Mouse (Mus musculus): Measurements from ENCODE around the gene Gstt2. TPM values are rescaled to one million over a fixed set of nuclear protein-coding genes. Genes with fewer than 3 reads are reported as not detected.
A peak's percentile ranks its signal among the peaks of the same experiment; 100 is the strongest.
"Not testable (repeated sequence)": the region's sequence is repeated elsewhere in the genome, so short reads cannot be mapped to it uniquely, and the experiment has no call there.

The Gstt2 gene
- total RNA-seq, 2 experiments from 2014 or later: 4.0 to 5.5 TPM

DNA sequence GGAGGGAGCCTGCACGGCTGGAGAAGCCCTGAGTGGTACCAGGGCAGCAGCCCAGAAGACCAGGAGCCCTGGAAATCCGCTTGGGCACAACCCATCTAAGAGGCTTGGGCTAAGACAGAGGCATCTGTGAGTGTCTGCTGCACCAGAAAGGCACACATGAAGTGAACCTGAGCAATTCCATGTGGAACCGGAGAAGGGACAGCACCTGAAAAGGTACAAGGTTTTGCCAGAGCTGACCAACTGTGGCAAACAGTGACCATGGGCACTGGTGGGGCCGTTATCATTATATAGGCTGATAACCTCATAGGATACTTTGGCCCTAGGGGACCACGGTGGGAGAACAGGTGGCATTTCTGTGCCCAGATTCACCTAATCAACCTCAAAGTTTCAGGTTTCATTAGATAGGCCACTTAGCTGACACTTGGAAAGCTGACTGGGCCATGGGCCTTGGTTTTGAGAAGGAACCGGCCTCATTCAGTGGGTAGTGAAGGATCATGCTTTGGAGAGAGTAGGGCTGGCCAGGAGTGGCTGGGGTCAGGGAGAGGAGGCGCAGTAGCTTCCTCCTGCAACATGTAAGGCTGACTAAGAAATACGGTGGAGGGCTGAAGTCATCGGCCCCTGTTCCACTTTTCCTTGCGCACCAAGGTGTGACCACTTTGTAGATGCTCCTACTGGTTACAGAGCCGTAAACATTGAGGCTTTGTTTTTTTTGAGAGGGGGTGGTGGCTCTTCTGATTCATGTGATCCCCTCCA, 19.1 kb upstream of the Gstt2 start:
- no peak for DNase-seq (ENCODE audit: low spot score in 2 of 2)
- intact Hi-C loops (cut with DNase I): no loop called here

DNA sequence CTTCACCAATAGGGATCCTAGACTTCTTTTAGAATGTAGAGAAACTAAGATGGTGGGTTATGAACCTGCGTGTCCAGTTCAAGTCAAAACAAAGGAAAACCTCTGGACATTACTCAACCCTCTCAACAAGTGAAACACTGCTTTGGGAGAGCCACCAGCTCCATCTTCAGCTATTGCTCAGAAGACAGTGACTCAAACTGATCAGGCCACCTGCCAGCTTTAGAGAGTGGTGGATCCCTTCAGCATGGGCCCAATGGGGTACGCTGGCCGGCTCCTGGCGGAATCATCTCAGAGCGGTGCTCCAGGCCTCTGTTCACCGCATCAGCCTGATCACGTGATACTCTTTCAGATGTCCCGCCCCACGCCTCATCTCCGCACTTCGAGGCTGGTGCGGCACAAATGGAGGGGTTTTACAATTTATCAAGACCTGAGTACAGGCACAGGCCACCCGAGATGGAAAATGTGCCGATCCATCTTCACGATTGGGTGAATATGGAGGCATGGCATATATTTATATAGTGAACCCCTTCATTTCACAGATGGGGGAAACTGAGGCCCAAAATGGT, 18.3 kb upstream of the Gstt2 start:
- peak in 1 of 2 experiments; percentile 51 for DNase-seq (ENCODE audit: low spot score in 2 of 2)
- intact Hi-C loops (cut with DNase I): no loop called here

DNA sequence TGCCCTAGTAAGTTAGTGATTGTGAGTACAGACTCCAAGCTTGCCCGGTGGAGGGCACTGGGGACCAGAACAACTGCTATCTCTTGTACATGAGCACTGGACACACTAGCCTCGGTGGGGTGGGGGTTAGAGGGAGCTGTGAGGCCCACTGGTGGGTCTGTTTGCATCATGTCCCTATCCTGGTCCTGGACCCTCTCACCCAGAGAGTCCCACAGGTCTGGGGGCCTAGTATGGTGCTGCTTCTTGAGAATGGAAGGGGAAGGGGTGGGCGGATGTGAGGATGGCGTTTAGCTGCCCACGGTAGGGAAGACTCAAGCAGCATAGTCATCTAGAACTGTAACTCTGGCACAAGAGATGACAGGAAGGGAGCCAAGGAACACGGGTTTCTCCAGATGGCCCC, 17.6 kb upstream of the Gstt2 start:
- no peak for DNase-seq (ENCODE audit: low spot score in 2 of 2)
- intact Hi-C loops (cut with DNase I): loop anchor here (5.0 kb wide), 3 partner anchors 92 to 267 kb away; partner anchors contain the start of genes Cabin1 and Ggt5

DNA sequence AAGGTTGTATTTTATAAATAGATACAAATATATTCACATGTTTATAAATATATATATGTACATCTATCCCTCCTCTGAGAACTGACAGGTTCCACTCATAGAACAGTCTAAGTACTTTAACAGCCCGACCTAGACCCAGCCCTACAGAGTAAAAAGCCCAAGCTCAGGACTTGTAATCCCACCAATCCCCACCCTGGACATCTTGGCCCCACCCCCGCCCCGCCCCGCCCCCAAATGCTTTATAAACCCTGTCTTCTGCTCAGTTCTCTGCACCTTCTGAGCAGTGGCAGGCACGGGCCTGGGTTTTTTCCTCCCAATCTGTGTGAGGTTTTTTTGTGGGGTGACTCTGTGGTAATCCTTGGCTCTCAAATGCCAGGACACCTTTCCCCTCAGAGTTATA, 16.9 kb upstream of the Gstt2 start:
- DNase-seq (ENCODE audit: low spot score in 2 of 2): no peak
- intact Hi-C loops (cut with DNase I): loop anchor here (5.0 kb wide), 3 partner anchors 92 to 267 kb away; partner anchors contain the start of genes Cabin1 and Ggt5

DNA sequence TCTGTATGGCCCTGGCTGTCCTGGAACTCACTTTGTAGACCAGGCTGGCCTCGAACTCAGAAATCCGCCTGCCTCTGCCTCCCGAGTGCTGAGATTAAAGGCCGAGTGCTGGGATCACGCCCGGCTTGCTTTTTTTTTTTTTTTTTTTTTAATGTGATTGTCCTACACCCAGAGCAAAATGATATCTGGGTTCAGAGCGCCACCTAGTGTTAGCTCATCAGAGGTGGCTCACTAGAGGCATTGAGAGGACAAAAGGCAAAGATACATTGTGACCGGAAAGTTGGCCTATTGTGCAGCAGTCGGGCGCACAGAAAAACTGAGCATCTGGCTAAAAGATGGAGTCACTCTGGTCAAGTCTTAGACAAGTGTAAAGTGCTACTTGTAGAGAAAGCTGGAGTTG, 16.2 kb upstream of the Gstt2 start:
- peak; percentile 82 to 89 for DNase-seq (ENCODE audit: low spot score in 2 of 2)
- intact Hi-C loops (cut with DNase I): loop anchor here (1.0 to 5.0 kb wide), 4 partner anchors 91 to 266 kb away; partner anchors contain the start of genes Cabin1 and Ggt5

DNA sequence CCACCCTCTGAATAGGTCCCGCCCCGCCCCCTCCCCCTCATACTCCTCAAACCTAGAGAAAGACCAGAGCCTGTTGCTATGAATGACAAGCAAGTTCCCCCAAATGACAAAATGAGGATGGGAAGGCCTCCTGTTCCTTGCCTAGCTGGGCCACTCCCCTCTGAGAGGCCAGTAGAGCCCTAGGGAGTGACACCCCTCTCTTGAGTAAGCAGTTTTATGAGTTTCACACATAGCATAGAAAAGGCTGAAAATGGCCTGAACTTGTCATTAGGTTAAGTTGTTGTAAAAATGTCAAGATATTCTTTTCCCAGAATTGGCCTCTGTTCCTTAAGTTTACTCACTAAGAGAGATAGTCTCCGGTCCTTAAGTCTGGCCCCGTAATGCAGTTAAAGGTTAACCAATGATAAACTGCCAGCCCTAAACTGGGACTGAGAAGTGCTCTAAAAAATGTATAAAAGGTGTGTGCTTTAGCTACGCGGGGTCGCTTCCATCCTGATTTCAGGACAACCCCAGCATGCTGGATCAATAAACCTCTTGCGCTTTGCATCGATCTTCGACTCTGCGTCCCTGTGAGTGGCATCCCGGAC, 15.4 kb upstream of the Gstt2 start:
- DNase-seq (ENCODE audit: low spot score in 2 of 2): no peak
- intact Hi-C loops (cut with DNase I): loop anchor here (1.0 to 5.0 kb wide), 4 partner anchors 90 to 265 kb away; partner anchors contain the start of genes Cabin1 and Ggt5

DNA sequence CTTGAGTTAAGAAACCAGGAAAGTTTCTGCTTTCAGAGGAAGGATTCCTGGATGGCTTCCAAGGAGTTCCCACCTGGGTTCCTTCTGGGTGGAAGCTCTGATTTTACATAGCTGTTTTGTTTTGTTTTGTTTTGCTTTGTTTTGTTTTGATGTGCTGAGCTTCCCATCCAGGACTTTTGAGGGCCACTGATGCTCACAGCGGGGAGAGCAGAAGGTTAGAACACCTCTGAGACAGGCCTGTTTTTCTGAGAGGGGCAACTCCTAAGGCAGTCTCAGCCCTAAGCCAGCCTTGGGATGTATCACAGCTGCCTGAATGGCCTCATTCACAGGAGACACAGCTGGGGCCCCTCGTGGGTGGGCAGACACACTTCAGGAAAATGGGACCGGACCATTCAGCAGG, 14.5 kb upstream of the Gstt2 start:
- DNase-seq (ENCODE audit: low spot score in 2 of 2): no peak
- intact Hi-C loops (cut with DNase I): loop anchor here (5.0 kb wide), 3 partner anchors 89 to 264 kb away; partner anchors contain the start of genes Cabin1 and Ggt5

DNA sequence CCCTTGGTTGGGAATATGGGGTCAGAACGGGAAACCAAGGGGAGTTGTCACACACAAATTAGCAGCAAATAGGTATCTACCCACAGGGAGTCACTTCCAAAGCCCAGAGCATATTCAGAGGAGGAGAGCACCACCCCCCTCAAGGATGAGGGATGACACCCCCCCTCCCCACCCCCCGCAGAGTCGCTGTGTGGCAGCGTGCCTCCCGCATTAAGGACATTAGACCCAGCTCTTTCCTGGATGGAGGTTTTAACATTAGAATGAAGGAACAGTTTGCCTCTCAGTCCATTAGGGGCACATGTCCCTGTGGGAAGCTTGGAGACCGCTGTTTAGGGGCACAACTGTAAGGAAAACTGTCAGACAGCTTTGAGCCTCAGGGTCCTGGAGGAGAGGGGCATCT, 13.9 kb upstream of the Gstt2 start:
- intact Hi-C loops (cut with DNase I): loop anchor here (5.0 kb wide), 3 partner anchors 89 to 264 kb away; partner anchors contain the start of genes Cabin1 and Ggt5
- no peak for DNase-seq (ENCODE audit: low spot score in 2 of 2)

DNA sequence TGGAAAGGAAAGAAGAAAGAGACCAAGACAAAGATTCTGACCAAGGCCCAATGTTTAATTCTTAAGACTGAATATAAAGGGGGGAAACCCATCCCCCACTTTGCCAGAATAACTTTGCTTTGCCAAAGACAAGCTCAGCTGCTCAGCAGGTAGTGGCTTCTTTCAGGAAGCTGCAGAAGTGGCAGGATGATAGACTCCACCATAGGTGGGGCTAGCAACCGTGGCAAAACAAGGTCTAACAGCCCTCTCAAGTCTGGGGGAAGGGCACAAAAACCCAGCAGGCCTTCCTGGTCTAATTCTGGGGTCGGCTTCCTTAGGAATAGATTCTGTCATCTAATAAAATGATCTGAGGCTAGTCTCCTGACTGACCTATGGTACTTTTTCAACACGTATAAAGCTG, 11.2 kb upstream of the Gstt2 start:
- no peak for DNase-seq (ENCODE audit: low spot score in 2 of 2)
- intact Hi-C loops (cut with DNase I): no loop called here

DNA sequence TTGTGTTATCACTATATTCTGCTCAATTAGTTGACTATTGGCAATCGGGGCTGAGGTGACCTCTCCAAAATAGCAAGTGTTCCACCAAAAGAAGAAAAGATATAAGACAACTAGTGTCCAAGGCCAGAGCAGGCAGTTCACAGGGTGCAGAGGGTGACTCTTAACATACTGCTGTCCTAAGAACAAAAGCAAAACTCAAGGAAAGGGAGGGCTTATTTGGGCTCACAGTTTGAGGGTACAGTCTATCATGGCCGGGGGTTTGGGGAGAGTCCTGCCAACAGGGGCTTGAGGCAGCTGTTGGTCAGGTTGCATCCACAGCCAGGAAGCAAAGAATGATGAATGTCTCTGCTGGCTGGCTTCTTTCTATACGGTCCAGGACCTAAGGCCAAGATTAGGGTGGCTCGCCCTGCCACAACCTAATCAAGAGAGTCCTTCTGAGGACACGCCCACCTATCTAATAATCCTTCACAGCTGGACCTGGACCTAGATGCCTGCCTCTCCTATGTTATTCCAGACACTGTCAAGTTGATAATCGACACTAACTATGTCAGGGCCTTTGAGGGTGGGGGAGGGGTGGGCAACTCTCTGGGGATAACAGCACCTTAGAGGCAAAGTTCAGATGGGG, 8.2 kb upstream of the Gstt2 start:
- intact Hi-C loops (cut with DNase I): no loop called here
- DNase-seq (ENCODE audit: low spot score in 2 of 2): no peak

DNA sequence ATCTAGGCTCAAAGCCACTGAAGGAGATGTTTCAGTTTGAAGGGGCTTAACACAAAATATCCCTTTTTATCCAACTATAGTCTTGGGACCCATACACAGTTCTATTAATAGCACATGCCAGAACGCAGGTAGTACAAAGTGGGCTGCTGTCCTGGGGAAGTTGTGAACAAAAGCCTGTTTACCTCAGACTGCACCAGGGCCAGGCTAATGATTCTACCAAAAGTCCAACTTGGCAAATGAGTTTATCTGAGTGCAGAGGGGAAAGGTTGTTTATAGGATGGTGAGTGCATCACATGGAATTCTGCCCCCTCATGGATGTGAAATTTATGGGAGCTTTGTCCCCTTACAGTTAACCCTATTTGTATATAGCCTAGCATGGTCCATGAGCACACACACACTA, 7.6 kb upstream of the Gstt2 start:
- intact Hi-C loops (cut with DNase I): no loop called here
- no peak for DNase-seq (ENCODE audit: low spot score in 2 of 2)

DNA sequence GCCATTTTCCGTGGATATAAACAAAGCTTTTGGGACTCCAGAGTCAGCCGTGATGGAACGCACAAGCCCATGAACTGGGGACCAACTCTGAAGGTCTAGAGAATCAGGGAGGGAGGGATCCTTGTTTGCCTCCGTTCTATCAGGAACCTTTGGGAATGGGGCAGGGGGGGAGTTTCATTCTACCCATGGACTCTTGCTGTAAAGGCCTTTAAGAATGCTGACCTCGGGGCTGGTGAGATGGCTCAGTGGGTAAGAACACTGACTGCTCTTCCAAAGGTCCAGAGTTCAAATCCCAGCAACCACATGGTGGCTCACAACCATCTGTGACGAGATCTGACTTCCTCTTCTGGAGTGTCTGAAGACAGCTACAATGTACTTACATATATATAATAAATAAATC, 6.7 kb upstream of the Gstt2 start:
- DNase-seq (ENCODE audit: low spot score in 2 of 2); intact Hi-C loops (cut with DNase I): not testable (repeated sequence)

DNA sequence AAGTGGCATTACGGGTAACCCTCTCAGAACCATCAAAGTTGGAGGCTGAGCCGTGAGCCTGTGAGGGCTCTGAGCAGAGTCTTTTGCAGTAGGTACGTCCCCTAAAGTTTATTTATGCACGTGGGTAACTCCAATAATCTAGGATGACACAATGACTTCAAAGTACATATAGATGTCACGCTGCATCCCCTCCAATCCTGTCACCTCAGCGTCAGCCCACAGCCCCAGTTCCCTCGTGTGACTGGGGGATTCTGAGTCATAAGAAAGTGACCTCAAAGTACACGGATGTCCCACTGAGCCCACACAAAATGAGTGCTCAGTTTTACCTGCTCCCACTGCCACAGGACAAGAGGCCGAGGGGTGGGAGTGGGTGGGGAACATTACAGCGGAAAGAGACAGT, 1.9 kb upstream of the Gstt2 start:
- intact Hi-C loops (cut with DNase I): no loop called here
- DNase-seq (ENCODE audit: low spot score in 2 of 2): no peak

DNA sequence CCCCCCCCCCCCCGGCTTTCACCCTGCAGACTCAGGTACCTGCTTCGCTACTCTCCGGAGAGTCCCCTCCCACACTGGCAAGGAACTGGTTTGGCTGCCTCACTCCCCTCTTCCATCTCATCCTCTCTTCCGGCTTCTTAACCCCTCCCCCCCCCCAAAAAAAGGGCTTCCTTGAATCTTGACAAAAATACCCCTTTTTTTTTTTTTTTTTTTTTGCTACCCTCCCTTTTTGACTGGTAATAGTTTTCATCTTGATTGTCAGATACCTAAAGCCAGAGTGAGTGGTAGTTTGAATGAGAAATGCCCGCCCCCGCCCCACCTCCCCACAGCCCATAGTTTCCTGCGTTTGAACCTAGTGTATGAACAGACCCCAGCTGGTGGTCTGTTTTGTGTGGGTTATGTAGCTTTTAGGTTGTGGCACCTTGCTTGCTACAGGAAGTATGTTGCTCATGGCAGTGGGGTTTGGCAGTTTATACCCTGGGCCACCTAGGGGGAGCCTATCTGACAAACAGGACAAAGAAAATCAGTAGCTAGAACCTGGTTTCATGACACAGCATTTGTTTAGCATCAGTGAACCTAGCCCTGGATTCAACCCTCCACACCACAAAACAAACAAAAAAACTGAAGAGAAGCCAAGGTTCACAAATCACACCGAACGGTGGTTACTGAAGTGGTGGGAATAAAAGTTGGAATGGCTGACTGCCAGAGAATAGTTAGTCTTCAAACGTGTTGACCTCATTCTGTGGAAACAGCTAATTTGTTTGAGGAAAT, 1.3 kb downstream of the Gstt2 start:
- intact Hi-C loops (cut with DNase I): loop anchor here (2.0 kb wide), 1 partner anchor 71 kb away; the partner anchor contains the start of gene Cabin1
- DNase-seq (ENCODE audit: low spot score in 2 of 2): no peak

DNA sequence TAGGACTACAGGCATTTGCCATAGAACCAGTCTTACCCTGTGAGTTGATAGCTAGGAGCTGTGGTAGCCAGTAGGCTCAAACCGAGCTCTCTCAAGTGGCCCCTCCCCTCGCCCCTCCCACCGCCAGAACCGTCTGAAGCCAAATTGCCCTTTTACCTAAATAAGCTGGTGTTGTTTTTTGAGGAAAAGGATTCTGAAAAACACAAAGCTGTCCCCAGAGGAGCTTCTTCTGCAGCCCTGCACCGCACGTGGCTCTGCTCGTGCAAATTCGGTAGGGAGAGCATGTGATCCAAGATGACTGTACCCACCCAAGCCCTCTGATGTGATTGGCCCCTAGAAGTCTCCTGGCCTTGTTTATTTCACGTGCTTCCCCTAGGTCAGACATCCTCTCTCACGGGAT, 1.9 kb downstream of the Gstt2 start:
- intact Hi-C loops (cut with DNase I): no loop called here
- DNase-seq (ENCODE audit: low spot score in 2 of 2): peak in 1 of 2 experiments; percentile 53

DNA sequence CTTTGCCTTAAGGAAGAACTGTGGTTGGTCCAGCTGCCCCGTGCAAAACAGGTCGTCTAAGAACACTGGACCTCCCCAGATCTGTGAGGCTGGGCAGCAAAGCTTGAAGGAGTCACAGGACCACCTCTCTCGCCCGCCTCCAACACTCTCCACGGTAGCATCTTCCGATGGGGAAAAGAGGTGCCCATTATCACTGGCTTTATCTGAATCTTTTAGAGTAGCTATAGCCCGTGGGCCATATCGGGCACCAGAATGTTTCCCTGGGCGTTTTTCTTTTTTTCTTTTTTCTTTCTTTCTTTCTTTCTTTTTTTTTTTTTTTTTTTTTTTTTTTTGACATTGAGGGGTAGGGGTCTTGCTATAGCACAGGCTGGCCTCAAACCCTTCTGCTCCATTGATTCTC, 2.5 kb downstream of the Gstt2 start:
- intact Hi-C loops (cut with DNase I): loop anchor here (5.0 kb wide), 1 partner anchor 52 kb away; the partner anchor contains the start of genes Gm20441 and Gstt3
- no peak for DNase-seq (ENCODE audit: low spot score in 2 of 2)

DNA sequence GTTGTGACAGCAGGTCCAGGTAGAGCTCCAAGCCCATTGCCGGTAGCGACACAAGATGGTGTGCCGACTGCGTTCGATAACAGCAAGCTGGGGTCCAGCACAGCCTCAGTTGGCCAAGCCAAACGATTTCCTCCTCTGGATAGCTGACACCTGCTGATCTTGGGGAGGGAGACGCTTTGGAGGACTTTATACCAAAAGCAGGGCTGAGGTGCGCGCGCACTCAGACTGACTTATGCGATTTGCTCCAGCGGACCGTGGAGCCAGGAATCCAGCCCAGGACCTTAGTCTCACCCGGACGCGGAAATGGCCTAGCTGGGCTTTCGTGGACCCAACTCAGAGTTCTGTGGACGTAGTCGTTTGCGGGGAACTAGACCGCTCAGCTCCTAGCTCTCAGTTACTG, 3.0 kb downstream of the Gstt2 start:
- intact Hi-C loops (cut with DNase I): loop anchor here (5.0 kb wide), 1 partner anchor 52 kb away; the partner anchor contains the start of genes Gm20441 and Gstt3
- DNase-seq (ENCODE audit: low spot score in 2 of 2): no peak

DNA sequence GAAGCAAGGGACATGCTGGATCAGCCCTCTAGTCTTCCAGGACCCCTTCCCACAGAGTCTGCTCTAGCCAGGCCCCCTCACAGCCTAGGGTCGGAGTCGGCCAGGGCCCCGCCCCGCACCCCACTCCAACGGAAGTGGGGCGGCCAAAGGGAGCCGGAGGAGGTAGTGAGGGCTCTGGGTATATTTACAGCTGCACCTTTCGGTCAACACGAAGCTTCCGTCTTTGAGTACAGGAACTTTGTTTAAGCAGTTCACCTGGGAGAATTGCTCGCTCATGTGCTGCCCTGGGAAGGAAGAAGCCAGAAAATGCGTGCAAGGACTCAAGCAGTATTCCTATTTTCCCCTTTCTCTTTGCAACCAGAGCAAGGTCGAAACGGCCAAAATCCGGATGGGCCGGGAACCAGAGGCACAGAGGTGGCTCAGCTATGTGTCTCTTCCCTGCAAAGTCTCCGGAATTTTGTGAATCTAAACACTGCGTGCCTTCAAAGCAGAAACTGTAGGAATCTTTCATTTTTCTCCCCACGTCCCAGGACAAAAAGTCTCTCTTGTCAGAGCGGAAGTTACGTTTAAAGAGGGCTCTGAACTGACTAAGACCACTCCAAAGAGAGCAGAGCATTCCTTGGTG, 3.7 kb downstream of the Gstt2 start:
- intact Hi-C loops (cut with DNase I): loop anchor here (5.0 kb wide), 1 partner anchor 51 kb away; the partner anchor contains the start of genes Gm20441 and Gstt3
- DNase-seq (ENCODE audit: low spot score in 2 of 2): no peak
